Mouse (Mus musculus): Measurements from ENCODE around the gene Sdhaf1. TPM values are rescaled to one million over a fixed set of nuclear protein-coding genes. Genes with fewer than 3 reads are reported as not detected.

Gene Sdhaf1
- polyA plus RNA-seq, 1 experiment from 2014 or later: 35.1 TPM

- peak; percentile 96 for TF ChIP-seq CTCF (IDR thresholded peaks at IDR 0.05; ENCODE audit: low read depth)
- no peak overlapping the region for H3K4me2 ChIP-seq (ENCODE audit: low read length)
- ATAC-seq (replicated peaks; ENCODE audit: low FRiP score, low read depth): peak; percentile 76
These were observed 8.2 kb upstream of the Sdhaf1 start for GRCm38 (mm10) chr7:30331887-30332286.

GRCm38 (mm10) chr7:30328379-30328778 is 4.7 kb upstream of the Sdhaf1 start:
- ATAC-seq (replicated peaks; ENCODE audit: low FRiP score, low read depth) (no peak), DNase-seq (ENCODE audit: low spot score) (no peak)
- Histone ChIP-seq H3K4me1 (replicated peaks; ENCODE audit: insufficient read depth, low read length) (0 out of 2 replicates have a peak, but pooled peaks cover 5% of the 10 kb centered on the region), H3K27me3 (ENCODE audit: insufficient read depth, low read length) (no peaks in the 10 kb centered on the region), H3K9me3 (replicated peaks; ENCODE audit: low read length) (no peaks in the 10 kb centered on the region), H3K4me2 (ENCODE audit: low read length) (no peak overlapping the region), H3K27ac (no peak overlapping the region), H3K9ac (ENCODE audit: low read depth, low read length) (no peak overlapping the region), H3K36me3 (ENCODE audit: insufficient read depth, low read length) (no peaks in the 10 kb centered on the region), H3K4me3 (replicated peaks; ENCODE audit: low read depth, low read length) (no peak overlapping the region)
- WGBS: 32% methylated on average over 10 of the region's 10 CpGs
- no peak for TF ChIP-seq CTCF (IDR thresholded peaks at IDR 0.05; ENCODE audit: low read depth)

More at GRCm38 (mm10) chr7:30331887-30332286, 8.2 kb upstream of the Sdhaf1 start:
- 0 out of 2 replicates have a peak, but pooled peaks cover 5% of the 10 kb centered on the region for H3K4me1 ChIP-seq (replicated peaks; ENCODE audit: insufficient read depth, low read length)
- H3K4me3 ChIP-seq (replicated peaks; ENCODE audit: low read depth, low read length): no peak overlapping the region
- H3K27me3 ChIP-seq (ENCODE audit: insufficient read depth, low read length): no peaks in the 10 kb centered on the region; the same call in 1 of the 2 replicates
- no peaks in the 10 kb centered on the region for H3K36me3 ChIP-seq (ENCODE audit: insufficient read depth, low read length)
- no peak overlapping the region for H3K27ac ChIP-seq
- 9% methylated on average over 13 of the region's 13 CpGs for WGBS
- no peak overlapping the region for H3K9ac ChIP-seq (ENCODE audit: low read depth, low read length)
- DNase-seq (ENCODE audit: low spot score): peak; percentile 97
- no peaks in the 10 kb centered on the region for H3K9me3 ChIP-seq (replicated peaks; ENCODE audit: low read length)

GRCm38 (mm10) chr7:30327140-30327539 is 3.4 kb upstream of the Sdhaf1 start:
- TF ChIP-seq CTCF (IDR thresholded peaks at IDR 0.05; ENCODE audit: low read depth): no peak
- Histone ChIP-seq H3K4me2 (ENCODE audit: low read length) (no peak overlapping the region), H3K36me3 (ENCODE audit: insufficient read depth, low read length) (no peaks in the 10 kb centered on the region), H3K4me3 (replicated peaks; ENCODE audit: low read depth, low read length) (no peak overlapping the region), H3K27ac (peak overlapping the region; percentile 31; the same call in 1 of the 2 replicates), H3K4me1 (replicated peaks; ENCODE audit: insufficient read depth, low read length) (peaks cover 5% of the 10 kb centered on the region; the same call in 1 of the 2 replicates), H3K9me3 (replicated peaks; ENCODE audit: low read length) (no peaks in the 10 kb centered on the region), H3K27me3 (ENCODE audit: insufficient read depth, low read length) (no peaks in the 10 kb centered on the region), H3K9ac (ENCODE audit: low read depth, low read length) (no peak overlapping the region)
- peak; percentile 77 for DNase-seq (ENCODE audit: low spot score)
- 27% methylated on average over 15 of the region's 15 CpGs for WGBS
- peak; percentile 59 for ATAC-seq (replicated peaks; ENCODE audit: low FRiP score, low read depth)

GRCm38 (mm10) chr7:30326427-30326826 is 2.7 kb upstream of the Sdhaf1 start:
- Histone ChIP-seq H3K27ac (no peak overlapping the region), H3K36me3 (ENCODE audit: insufficient read depth, low read length) (no peaks in the 10 kb centered on the region), H3K4me1 (replicated peaks; ENCODE audit: insufficient read depth, low read length) (peaks cover 5% of the 10 kb centered on the region; the same call in 1 of the 2 replicates), H3K27me3 (ENCODE audit: insufficient read depth, low read length) (no peaks in the 10 kb centered on the region), H3K9ac (ENCODE audit: low read depth, low read length) (no peak overlapping the region), H3K4me2 (ENCODE audit: low read length) (no peak overlapping the region), H3K9me3 (replicated peaks; ENCODE audit: low read length) (no peaks in the 10 kb centered on the region), H3K4me3 (replicated peaks; ENCODE audit: low read depth, low read length) (no peak overlapping the region)
- DNase-seq (ENCODE audit: low spot score) (no peak), ATAC-seq (replicated peaks; ENCODE audit: low FRiP score, low read depth) (no peak)
- no peak for TF ChIP-seq CTCF (IDR thresholded peaks at IDR 0.05; ENCODE audit: low read depth)

GRCm38 (mm10) chr7:30325364-30325763 is 1.7 kb upstream of the Sdhaf1 start:
- ATAC-seq (replicated peaks; ENCODE audit: low FRiP score, low read depth): no peak
- H3K4me1 ChIP-seq (replicated peaks; ENCODE audit: insufficient read depth, low read length): peaks cover 5% of the 10 kb centered on the region; the same call in 1 of the 2 replicates
- no peaks in the 10 kb centered on the region for H3K36me3 ChIP-seq (ENCODE audit: insufficient read depth, low read length)
- no peak overlapping the region for H3K9ac ChIP-seq (ENCODE audit: low read depth, low read length)
- TF ChIP-seq CTCF (IDR thresholded peaks at IDR 0.05; ENCODE audit: low read depth): peak; percentile 75
- H3K4me2 ChIP-seq (ENCODE audit: low read length): no peak overlapping the region
- peak; percentile 35 for DNase-seq (ENCODE audit: low spot score)
- WGBS: 57% methylated on average over 2 of the region's 2 CpGs
- no peak overlapping the region for H3K4me3 ChIP-seq (replicated peaks; ENCODE audit: low read depth, low read length)
- H3K9me3 ChIP-seq (replicated peaks; ENCODE audit: low read length): no peaks in the 10 kb centered on the region
- no peaks in the 10 kb centered on the region for H3K27me3 ChIP-seq (ENCODE audit: insufficient read depth, low read length)
- no peak overlapping the region for H3K27ac ChIP-seq

GRCm38 (mm10) chr7:30324300-30324944 is 727 bp upstream of the Sdhaf1 start:
- H3K27ac ChIP-seq: no peak overlapping the region
- 84% methylated on average over 5 of the region's 5 CpGs for WGBS

More at GRCm38 (mm10) chr7:30324300-30324944, 727 bp upstream of the Sdhaf1 start:
- ATAC-seq (replicated peaks; ENCODE audit: low FRiP score, low read depth) (no peak), DNase-seq (ENCODE audit: low spot score) (no peak)
- no peak for TF ChIP-seq CTCF (IDR thresholded peaks at IDR 0.05; ENCODE audit: low read depth)
- Histone ChIP-seq H3K4me1 (replicated peaks; ENCODE audit: insufficient read depth, low read length) (peaks cover 5% of the 10 kb centered on the region; the same call in 1 of the 2 replicates), H3K36me3 (ENCODE audit: insufficient read depth, low read length) (no peaks in the 10 kb centered on the region), H3K9ac (ENCODE audit: low read depth, low read length) (no peak overlapping the region), H3K4me3 (replicated peaks; ENCODE audit: low read depth, low read length) (no peak overlapping the region), H3K4me2 (ENCODE audit: low read length) (no peak overlapping the region), H3K9me3 (replicated peaks; ENCODE audit: low read length) (no peaks in the 10 kb centered on the region), H3K27me3 (ENCODE audit: insufficient read depth, low read length) (no peaks in the 10 kb centered on the region)
